Mouse (Mus musculus) layer of hippocampus, adult 8-10 months (tissue): ENCODE data around the gene Ugt1a6a. TPM values are rescaled to one million over a fixed set of nuclear protein-coding genes. Genes with fewer than 3 reads are reported as not detected.

Source experiments
- DNase-seq, 2 experiments: peaks; one replicate each; pipeline ENCODE4 v3.0.0; 2022; ENCODE audit warnings: low spot score in 2 of 2
- total RNA-seq, 4 experiments: library from RNA; stranded (reverse); gene quantifications; 2 replicates each; pipeline ENCODE4 v1.2.4; 2022

Gene Ugt1a6a
- total RNA-seq, 4 experiments from 2014 or later, result 1.4 to 4.1 (median 2.2) TPM

- no peak for DNase-seq
These were observed 92.9 kb downstream of the Ugt1a6a start for GRCm38 (mm10) chr1:88227482-88227881.

GRCm38 (mm10) chr1:88228121-88228520 lies 93.5 kb downstream of the Ugt1a6a start:
- no peak for DNase-seq

- DNase-seq, result no peak
These were observed 95.0 kb downstream of the Ugt1a6a start for GRCm38 (mm10) chr1:88229566-88229965.

- no peak for DNase-seq
These were observed 95.4 kb downstream of the Ugt1a6a start for GRCm38 (mm10) chr1:88229986-88230385.

- DNase-seq, result no peak
These were observed 95.8 kb downstream of the Ugt1a6a start for GRCm38 (mm10) chr1:88230421-88230820.

GRCm38 (mm10) chr1:88230981-88231802 lies 96.6 kb downstream of the Ugt1a6a start:
- no peak for DNase-seq

GRCm38 (mm10) chr1:88231803-88232499 lies 97.3 kb downstream of the Ugt1a6a start:
- DNase-seq, result no peak

GRCm38 (mm10) chr1:88232664-88233380 lies 98.2 kb downstream of the Ugt1a6a start:
- DNase-seq, result no peak

- no peak for DNase-seq
These were observed 99.0 kb downstream of the Ugt1a6a start for GRCm38 (mm10) chr1:88233421-88234247.

GRCm38 (mm10) chr1:88234248-88234610 lies 99.6 kb downstream of the Ugt1a6a start:
- DNase-seq, result no peak

GRCm38 (mm10) chr1:88234646-88235045 lies 100.0 kb downstream of the Ugt1a6a start:
- no peak for DNase-seq

GRCm38 (mm10) chr1:88235046-88235893 lies 100.7 kb downstream of the Ugt1a6a start:
- no peak for DNase-seq

- DNase-seq, result no peak
These were observed 101.3 kb downstream of the Ugt1a6a start for GRCm38 (mm10) chr1:88235894-88236415.

- DNase-seq, result no peak
These were observed 102.7 kb downstream of the Ugt1a6a start for GRCm38 (mm10) chr1:88237311-88237710.

- no peak for DNase-seq
These were observed 104.2 kb downstream of the Ugt1a6a start for GRCm38 (mm10) chr1:88238771-88239170.

GRCm38 (mm10) chr1:88240072-88240471 lies 105.5 kb downstream of the Ugt1a6a start:
- DNase-seq, result no peak

GRCm38 (mm10) chr1:88240579-88240978 lies 106.0 kb downstream of the Ugt1a6a start:
- DNase-seq, result no peak

- no peak for DNase-seq
These were observed 109.3 kb downstream of the Ugt1a6a start for GRCm38 (mm10) chr1:88243861-88244260.

- DNase-seq, result no peak
These were observed 111.3 kb downstream of the Ugt1a6a start for GRCm38 (mm10) chr1:88245881-88246280.

- no peak for DNase-seq
These were observed 111.8 kb downstream of the Ugt1a6a start for GRCm38 (mm10) chr1:88246386-88246785.
